Mouse (Mus musculus) liver, embryonic 11.5 days (tissue): ENCODE data around the gene Ifitm3. TPM values are rescaled to one million over a fixed set of nuclear protein-coding genes. Genes with fewer than 3 reads are reported as not detected.
A peak's percentile ranks its signal among the peaks of the same experiment; 100 is the strongest.

Experiments used
- ATAC-seq: fragments of 200-750 bp; cut with Nextera tagmentation; replicated peaks from 2 replicates; pipeline ENCODE4 v1.8.0; 2017; ENCODE audit warnings: moderate number of reproducible peaks, mild to moderate bottlenecking, moderate TSS enrichment, moderate library complexity; ENCODE audit not compliant: low FRiP score
- DNase-seq: peaks from one replicate; pipeline ENCODE4 v3.0.0-alpha.2; 2017; ENCODE audit warnings: low spot score
- H3K27ac ChIP-seq: fragments of 300-500 bp; sonication (generic); 2 replicates; pipeline ENCODE4 v1.5.1; 2014; ENCODE audit warnings: mild to moderate bottlenecking, low read depth, low read length, control low read depth
- H3K27me3 ChIP-seq: fragments of 300-500 bp; sonication (generic); replicated peaks from 2 replicates; pipeline ENCODE4 v1.6.1; 2014; ENCODE audit warnings: low read length, mixed read lengths; ENCODE audit not compliant: control insufficient read depth, insufficient read depth
- H3K36me3 ChIP-seq: fragments of 300-500 bp; sonication (generic); 2 replicates; pipeline ENCODE4 v1.6.1; 2014; ENCODE audit warnings: mild to moderate bottlenecking, low read length, moderate library complexity, mixed read lengths; ENCODE audit not compliant: control insufficient read depth, insufficient read depth
- H3K4me1 ChIP-seq: fragments of 300-500 bp; sonication (generic); replicated peaks from 2 replicates; pipeline ENCODE4 v1.6.1; 2014; ENCODE audit warnings: low read length, mixed read lengths; ENCODE audit not compliant: control insufficient read depth, insufficient read depth
- H3K4me2 ChIP-seq: fragments of 300-500 bp; sonication (generic); 2 replicates; pipeline ENCODE4 v1.6.1; 2014; ENCODE audit warnings: mild to moderate bottlenecking, control low read depth, moderate library complexity
- H3K4me3 ChIP-seq: fragments of 300-500 bp; sonication (generic); 2 replicates; pipeline ENCODE4 v1.5.1; 2014; ENCODE audit warnings: low read depth, low read length, control low read depth
- H3K9ac ChIP-seq: fragments of 300-500 bp; sonication (generic); 2 replicates; pipeline ENCODE4 v1.6.1; 2014; ENCODE audit warnings: low read depth, low read length, control low read depth
- H3K9me3 ChIP-seq: fragments of 300-500 bp; sonication (generic); 2 replicates; pipeline ENCODE4 v1.6.1; 2016; ENCODE audit warnings: low read length, inconsistent platforms, mixed read lengths; ENCODE audit not compliant: control insufficient read depth
- WGBS: fragments of 180-500 bp; shearing (Covaris S2); extraction: QIAGEN DNeasy Blood & Tissue Kit; methylation state at CpG from one replicate; pipeline ENCODE4 v1.1.7; 2014; 5-methylcytosine and 5-hydroxymethylcytosine counted together
- polyA plus RNA-seq: library from polyadenylated mRNA; unstranded; fragments of >200 nt; fragmentation: Nextera tagmentation; extraction: Ambion mirVana; gene quantifications from 2 replicates; pipeline ENCODE4 v1.2.1, GENCODE M21; 2014

Ifitm3 gene
- polyA plus RNA-seq, 1 experiment from 2014 or later, result 45.0 TPM

DNA sequence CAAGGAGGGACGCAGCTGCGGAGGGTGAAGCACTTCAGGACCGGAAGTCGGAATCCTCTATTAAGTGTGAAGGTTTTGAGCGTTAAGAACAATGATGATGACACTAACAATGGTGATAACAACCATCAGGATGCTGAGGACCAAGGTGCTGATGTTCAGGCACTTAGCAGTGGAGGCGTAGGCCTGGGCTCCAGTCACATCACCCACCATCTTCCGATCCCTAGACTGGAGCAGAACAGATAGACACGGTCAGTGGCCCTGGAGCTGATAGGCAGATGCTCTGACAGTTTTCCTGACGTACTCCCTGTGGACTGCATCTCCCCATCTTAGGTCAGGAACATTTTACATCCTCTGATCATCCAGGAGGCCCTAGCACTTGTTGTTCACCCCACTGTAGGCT, 905 bp downstream of the Ifitm3 start:
- Histone ChIP-seq H3K4me2 (peak overlapping the region; percentile 61), H3K36me3 (no peaks in the 10 kb centered on the region), H3K9ac (no peak overlapping the region), H3K4me3 (no peak overlapping the region), H3K27me3 (no peaks in the 10 kb centered on the region), H3K27ac (no peak overlapping the region), H3K4me1 (peaks cover 29% of the 10 kb centered on the region), H3K9me3 (no peaks in the 10 kb centered on the region)
- DNase-seq (no peak), ATAC-seq (no peak)
- 78% methylated on average over 9 of the region's 9 CpGs for WGBS

DNA sequence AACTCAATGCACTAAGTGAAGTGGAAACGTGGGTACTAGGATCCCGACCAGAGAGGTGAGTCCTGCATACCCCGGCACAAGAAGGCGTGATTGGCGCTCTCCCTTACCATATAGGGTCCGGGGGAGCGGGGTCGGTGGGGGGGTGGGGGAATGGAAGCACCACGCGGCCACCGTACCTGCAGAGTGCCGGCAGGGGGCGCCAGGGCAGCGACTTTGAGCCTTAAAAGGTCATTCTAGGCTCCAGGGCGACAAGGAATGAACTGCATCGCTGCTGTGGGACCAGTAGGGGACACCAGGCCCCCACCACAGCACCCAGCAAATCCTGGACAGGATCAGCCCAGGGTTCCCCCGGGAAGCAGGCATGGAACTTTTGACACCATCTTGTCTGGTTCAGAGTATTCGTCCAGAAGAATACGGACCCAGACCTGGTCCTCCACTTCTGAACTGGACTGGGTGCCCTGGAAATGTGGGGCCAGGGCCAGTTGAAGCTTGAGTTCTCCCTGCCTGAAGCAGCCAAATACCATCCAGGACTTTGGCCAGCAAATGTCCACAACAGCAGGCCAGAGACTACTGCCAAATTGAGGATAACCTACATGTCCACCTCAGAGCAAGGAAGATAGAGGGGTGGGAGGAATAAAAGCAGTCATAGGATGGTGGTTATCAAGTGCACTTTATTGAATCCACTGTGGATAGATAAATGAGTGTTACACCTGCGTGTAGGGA, 1.5 kb downstream of the Ifitm3 start:
- Histone ChIP-seq H3K9ac (peak overlapping the region; percentile 37; the same call in 1 of the 2 replicates), H3K36me3 (no peaks in the 10 kb centered on the region), H3K27me3 (no peaks in the 10 kb centered on the region), H3K9me3 (no peaks in the 10 kb centered on the region), H3K4me1 (peaks cover 29% of the 10 kb centered on the region), H3K4me2 (peak overlapping the region; percentile 63), H3K4me3 (peak overlapping the region; percentile 14; the same call in 1 of the 2 replicates), H3K27ac (no peak overlapping the region)
- 8% methylated on average over 20 of the region's 20 CpGs for WGBS
- ATAC-seq (peak; percentile 80), DNase-seq (peak; percentile 78)

DNA sequence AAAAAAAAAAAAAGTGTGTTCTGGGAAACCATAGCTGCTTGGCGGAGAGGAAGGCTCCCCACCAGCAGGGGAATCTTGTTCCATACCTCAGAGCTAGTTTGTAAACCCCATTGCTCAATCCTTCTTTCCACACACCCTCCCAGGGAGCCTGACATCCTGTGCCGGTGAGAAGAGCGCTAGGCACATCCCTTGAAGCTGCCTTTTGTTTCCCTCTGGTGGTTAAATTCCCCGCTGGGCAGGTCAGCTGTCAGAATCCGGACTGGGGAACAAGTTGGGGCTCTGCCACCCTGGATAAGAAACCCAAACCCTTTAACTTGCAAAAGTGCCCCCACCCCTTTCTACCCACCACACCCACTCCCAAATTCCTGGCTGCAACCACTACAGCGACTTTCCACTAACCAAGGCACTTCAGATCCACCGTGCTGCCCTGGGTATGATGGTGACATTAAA, 2.2 kb downstream of the Ifitm3 start:
- Histone ChIP-seq H3K4me2 (peak overlapping the region; percentile 63), H3K27ac (no peak overlapping the region), H3K4me3 (0 out of 2 replicates have a peak overlapping the region, but pooled peaks have one; percentile 14), H3K27me3 (no peaks in the 10 kb centered on the region), H3K9me3 (no peaks in the 10 kb centered on the region), H3K9ac (0 out of 2 replicates have a peak overlapping the region, but pooled peaks have one; percentile 37), H3K36me3 (no peaks in the 10 kb centered on the region), H3K4me1 (peaks cover 29% of the 10 kb centered on the region)
- WGBS, result 10% methylated on average over 7 of the region's 7 CpGs
- DNase-seq (peak; percentile 46), ATAC-seq (no peak)

DNA sequence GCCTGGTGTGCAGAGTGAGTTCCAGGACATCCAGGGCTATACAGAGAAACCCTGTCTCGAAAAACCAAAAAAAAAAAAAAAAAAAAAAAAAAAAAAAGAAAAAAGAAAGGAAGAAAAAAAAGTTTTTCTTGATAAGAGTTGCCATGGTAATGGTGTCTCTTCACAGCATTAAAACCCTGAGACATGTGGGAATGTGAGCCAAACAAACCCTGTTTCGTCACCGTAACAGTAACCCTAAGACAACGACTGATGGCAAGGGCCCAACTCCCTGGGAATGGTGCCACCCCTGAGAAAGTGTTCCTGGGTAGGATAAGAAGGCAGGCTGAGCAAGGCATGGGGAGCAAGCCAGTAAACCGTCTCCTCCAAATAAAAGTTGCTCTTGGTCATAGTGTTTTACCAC, 3.7 kb downstream of the Ifitm3 start:
- no peaks in the 10 kb centered on the region for H3K9me3 ChIP-seq
- DNase-seq, result no peak

GRCm38 (mm10) chr7:141006446-141006845, 4.1 kb downstream of the Ifitm3 start:
- H3K4me3 ChIP-seq, result no peak overlapping the region
- peaks cover 23% of the 10 kb centered on the region for H3K4me1 ChIP-seq
- H3K4me2 ChIP-seq, result no peak overlapping the region
- H3K36me3 ChIP-seq, result no peaks in the 10 kb centered on the region
- 73% methylated on average over 6 of the region's 6 CpGs for WGBS
- DNase-seq (no peak), ATAC-seq (no peak)
- no peak overlapping the region for H3K27ac ChIP-seq
- H3K9ac ChIP-seq, result no peak overlapping the region
- H3K27me3 ChIP-seq, result no peaks in the 10 kb centered on the region
- H3K9me3 ChIP-seq, result no peaks in the 10 kb centered on the region

More for the DNA sequence above, 3.7 kb downstream of the Ifitm3 start:
- H3K4me3 ChIP-seq, result no peak overlapping the region
- H3K4me2 ChIP-seq, result no peak overlapping the region
- H3K27ac ChIP-seq, result no peak overlapping the region
- no peak overlapping the region for H3K9ac ChIP-seq
- no peaks in the 10 kb centered on the region for H3K27me3 ChIP-seq
- no peak for ATAC-seq
- H3K4me1 ChIP-seq, result peaks cover 28% of the 10 kb centered on the region
- H3K36me3 ChIP-seq, result no peaks in the 10 kb centered on the region
- 81% methylated on average over 5 of the region's 5 CpGs for WGBS

DNA sequence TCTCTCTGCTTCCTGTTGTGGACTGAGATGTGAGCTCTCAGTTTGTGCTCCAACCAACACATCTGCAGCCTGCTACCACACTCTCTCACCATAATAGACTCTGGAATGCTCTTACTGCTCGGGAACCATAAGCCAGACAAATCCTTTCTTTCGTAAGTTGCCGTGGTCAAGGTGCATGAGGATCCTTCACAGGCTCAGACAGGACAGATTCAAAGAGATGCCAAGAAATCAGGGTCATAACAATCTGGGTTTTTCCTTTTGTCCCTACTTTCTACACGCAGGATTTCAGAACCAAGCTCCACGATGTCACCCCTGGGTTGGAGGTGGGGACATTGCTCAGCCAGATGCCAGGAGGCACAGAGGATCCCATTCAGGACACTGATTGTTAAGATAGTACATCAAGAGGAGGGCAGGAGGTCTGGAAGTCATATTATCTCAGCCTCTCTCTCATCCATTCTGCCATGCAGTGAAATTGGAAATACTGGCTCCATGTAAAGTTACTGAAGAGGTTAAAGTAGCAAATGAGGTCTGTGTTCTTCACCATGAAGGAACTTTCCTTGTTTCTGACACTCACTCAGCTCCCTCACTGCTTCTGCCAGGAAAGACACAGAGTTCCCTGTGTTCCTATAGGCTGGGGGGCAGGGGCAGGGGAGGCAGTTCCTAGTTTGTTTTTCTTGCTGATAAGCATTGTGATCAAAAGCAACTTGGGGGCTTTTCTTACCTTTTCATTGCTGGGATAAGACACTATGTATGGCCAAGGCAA, 7.1 kb downstream of the Ifitm3 start:
- H3K4me3 ChIP-seq, result no peak overlapping the region
- H3K9ac ChIP-seq, result no peak overlapping the region
- 74% methylated on average over 5 of the region's 5 CpGs for WGBS
- H3K36me3 ChIP-seq, result no peaks in the 10 kb centered on the region
- H3K4me1 ChIP-seq, result no peaks in the 10 kb centered on the region; the same call in 1 of the 2 replicates
- H3K27me3 ChIP-seq, result no peaks in the 10 kb centered on the region
- no peaks in the 10 kb centered on the region for H3K9me3 ChIP-seq
- no peak for DNase-seq
- H3K27ac ChIP-seq, result no peak overlapping the region
- no peak overlapping the region for H3K4me2 ChIP-seq
- no peak for ATAC-seq

- no peaks in the 10 kb centered on the region for H3K4me1 ChIP-seq
- no peak overlapping the region for H3K4me3 ChIP-seq
- no peak overlapping the region for H3K27ac ChIP-seq
- no peak overlapping the region for H3K4me2 ChIP-seq
- ATAC-seq (no peak), DNase-seq (no peak)
- WGBS, result 72% methylated on average over 15 of the region's 15 CpGs
- H3K27me3 ChIP-seq, result no peaks in the 10 kb centered on the region
- no peak overlapping the region for H3K9ac ChIP-seq
- H3K9me3 ChIP-seq, result no peaks in the 10 kb centered on the region
- no peaks in the 10 kb centered on the region for H3K36me3 ChIP-seq
Observed at GRCm38 (mm10) chr7:141000881-141001708, 9.5 kb downstream of the Ifitm3 start.

DNA sequence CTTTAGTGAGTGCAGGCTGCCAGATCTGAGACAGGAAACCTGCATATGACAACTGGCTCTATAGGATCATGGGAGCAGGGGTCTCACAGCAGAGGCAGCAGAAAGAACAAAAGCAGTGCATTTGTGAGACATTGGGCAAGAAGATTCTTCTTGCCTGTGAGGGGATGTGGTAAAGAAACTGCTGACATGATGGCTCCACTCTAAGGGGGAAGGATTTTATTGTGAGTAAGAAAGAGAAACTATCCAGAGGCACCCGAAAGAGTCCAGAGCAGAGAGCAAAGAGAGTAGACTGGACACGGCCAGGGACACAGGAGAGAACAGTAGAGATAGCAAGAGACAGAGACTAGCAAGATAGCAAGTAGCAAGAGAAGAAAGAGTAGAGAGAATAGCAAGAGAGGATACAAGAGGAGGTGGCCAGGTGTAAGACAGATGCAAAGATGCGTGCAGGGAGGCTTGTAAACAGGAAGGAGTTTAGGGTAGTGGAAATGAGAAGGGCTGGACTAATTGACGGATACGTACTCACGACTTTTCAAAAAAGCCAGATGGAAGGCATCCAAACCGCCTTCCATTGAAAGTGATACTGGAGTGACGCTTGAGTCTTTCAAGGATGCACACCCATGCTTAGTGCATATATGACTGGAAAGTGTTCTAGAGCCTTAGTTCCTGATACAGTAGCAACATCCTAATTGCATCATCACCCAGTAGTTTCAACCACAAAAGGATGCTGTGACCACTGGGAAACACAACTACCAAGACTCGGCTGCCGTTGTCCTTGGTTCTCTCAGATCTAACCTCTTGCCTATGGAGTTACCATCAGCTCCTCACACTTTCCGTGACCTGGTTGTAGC, 11.5 kb downstream of the Ifitm3 start:
- Histone ChIP-seq H3K4me1 (no peaks in the 10 kb centered on the region), H3K9me3 (no peaks in the 10 kb centered on the region), H3K4me2 (no peak overlapping the region), H3K9ac (no peak overlapping the region), H3K27me3 (no peaks in the 10 kb centered on the region), H3K36me3 (no peaks in the 10 kb centered on the region), H3K4me3 (no peak overlapping the region), H3K27ac (no peak overlapping the region)
- WGBS, result 66% methylated on average over 11 of the region's 11 CpGs
- no peak for ATAC-seq
- DNase-seq, result no peak
